Mouse (Mus musculus): ENCODE data around the gene Birc7.

GRCm38 (mm10) chr2:180941869-180942268, 13.0 kb downstream of the Birc7 start:
- no peak for TF ChIP-seq CTCF (IDR thresholded peaks at IDR 0.05)
- no peak for TF ChIP-seq POLR2A (IDR thresholded peaks at IDR 0.05; ENCODE audit: insufficient read depth, low read depth, low read length)
- no peak for TF ChIP-seq EP300 (IDR thresholded peaks at IDR 0.05; ENCODE audit: insufficient read depth, low read depth, low read length)
